Mouse (Mus musculus) liver, embryonic 11.5 days (tissue): ENCODE results near the gene Kcnq2. TPM values are rescaled to one million over a fixed set of nuclear protein-coding genes. Genes with fewer than 3 reads are reported as not detected.

Source experiments
- ATAC-seq: fragments of 200-750 bp; cut with Nextera tagmentation; replicated peaks from 2 replicates; pipeline ENCODE4 v1.8.0; 2017; ENCODE audit warnings: moderate number of reproducible peaks, mild to moderate bottlenecking, moderate TSS enrichment, moderate library complexity; ENCODE audit not compliant: low FRiP score
- DNase-seq: peaks from one replicate; pipeline ENCODE4 v3.0.0-alpha.2; 2017; ENCODE audit warnings: low spot score
- H3K27ac ChIP-seq: fragments of 300-500 bp; sonication (generic); 2 replicates; pipeline ENCODE4 v1.5.1; 2014; ENCODE audit warnings: mild to moderate bottlenecking, low read depth, low read length, control low read depth
- H3K27me3 ChIP-seq: fragments of 300-500 bp; sonication (generic); replicated peaks from 2 replicates; pipeline ENCODE4 v1.6.1; 2014; ENCODE audit warnings: low read length, mixed read lengths; ENCODE audit not compliant: control insufficient read depth, insufficient read depth
- H3K36me3 ChIP-seq: fragments of 300-500 bp; sonication (generic); 2 replicates; pipeline ENCODE4 v1.6.1; 2014; ENCODE audit warnings: mild to moderate bottlenecking, low read length, moderate library complexity, mixed read lengths; ENCODE audit not compliant: control insufficient read depth, insufficient read depth
- H3K4me1 ChIP-seq: fragments of 300-500 bp; sonication (generic); replicated peaks from 2 replicates; pipeline ENCODE4 v1.6.1; 2014; ENCODE audit warnings: low read length, mixed read lengths; ENCODE audit not compliant: control insufficient read depth, insufficient read depth
- H3K4me2 ChIP-seq: fragments of 300-500 bp; sonication (generic); 2 replicates; pipeline ENCODE4 v1.6.1; 2014; ENCODE audit warnings: mild to moderate bottlenecking, control low read depth, moderate library complexity
- H3K4me3 ChIP-seq: fragments of 300-500 bp; sonication (generic); 2 replicates; pipeline ENCODE4 v1.5.1; 2014; ENCODE audit warnings: low read depth, low read length, control low read depth
- H3K9ac ChIP-seq: fragments of 300-500 bp; sonication (generic); 2 replicates; pipeline ENCODE4 v1.6.1; 2014; ENCODE audit warnings: low read depth, low read length, control low read depth
- H3K9me3 ChIP-seq: fragments of 300-500 bp; sonication (generic); 2 replicates; pipeline ENCODE4 v1.6.1; 2016; ENCODE audit warnings: low read length, inconsistent platforms, mixed read lengths; ENCODE audit not compliant: control insufficient read depth
- WGBS: fragments of 180-500 bp; shearing (Covaris S2); extraction: QIAGEN DNeasy Blood & Tissue Kit; methylation state at CpG from one replicate; pipeline ENCODE4 v1.1.7; 2014; 5-methylcytosine and 5-hydroxymethylcytosine counted together
- polyA plus RNA-seq: library from polyadenylated mRNA; unstranded; fragments of >200 nt; fragmentation: Nextera tagmentation; extraction: Ambion mirVana; gene quantifications from 2 replicates; pipeline ENCODE4 v1.2.1, GENCODE M21; 2014

The Kcnq2 gene
- polyA plus RNA-seq, 1 experiment from 2014 or later, result 0.15 TPM

GRCm38 (mm10) chr2:181052171-181052570 lies 82.9 kb downstream of the Kcnq2 start:
- ATAC-seq, result no peak
- WGBS, result 75% methylated on average over 1 of the region's 1 CpGs
- H3K27me3 ChIP-seq, result no peaks in the 10 kb centered on the region

GRCm38 (mm10) chr2:181048986-181049385 lies 86.1 kb downstream of the Kcnq2 start:
- no peak for DNase-seq
- Histone ChIP-seq H3K4me3 (no peak overlapping the region), H3K27me3 (no peaks in the 10 kb centered on the region), H3K4me2 (no peak overlapping the region), H3K27ac (no peak overlapping the region), H3K4me1 (no peaks in the 10 kb centered on the region), H3K36me3 (no peaks in the 10 kb centered on the region), H3K9me3 (no peaks in the 10 kb centered on the region), H3K9ac (no peak overlapping the region)
- no peak for ATAC-seq
- 67% methylated on average over 9 of the region's 9 CpGs for WGBS

More at GRCm38 (mm10) chr2:181052171-181052570, 82.9 kb downstream of the Kcnq2 start:
- no peak for DNase-seq
- H3K9ac ChIP-seq, result no peak overlapping the region
- H3K4me1 ChIP-seq, result no peaks in the 10 kb centered on the region
- H3K4me3 ChIP-seq, result no peak overlapping the region
- no peak overlapping the region for H3K27ac ChIP-seq
- H3K36me3 ChIP-seq, result no peaks in the 10 kb centered on the region
- H3K4me2 ChIP-seq, result no peak overlapping the region
- no peaks in the 10 kb centered on the region for H3K9me3 ChIP-seq

DNA sequence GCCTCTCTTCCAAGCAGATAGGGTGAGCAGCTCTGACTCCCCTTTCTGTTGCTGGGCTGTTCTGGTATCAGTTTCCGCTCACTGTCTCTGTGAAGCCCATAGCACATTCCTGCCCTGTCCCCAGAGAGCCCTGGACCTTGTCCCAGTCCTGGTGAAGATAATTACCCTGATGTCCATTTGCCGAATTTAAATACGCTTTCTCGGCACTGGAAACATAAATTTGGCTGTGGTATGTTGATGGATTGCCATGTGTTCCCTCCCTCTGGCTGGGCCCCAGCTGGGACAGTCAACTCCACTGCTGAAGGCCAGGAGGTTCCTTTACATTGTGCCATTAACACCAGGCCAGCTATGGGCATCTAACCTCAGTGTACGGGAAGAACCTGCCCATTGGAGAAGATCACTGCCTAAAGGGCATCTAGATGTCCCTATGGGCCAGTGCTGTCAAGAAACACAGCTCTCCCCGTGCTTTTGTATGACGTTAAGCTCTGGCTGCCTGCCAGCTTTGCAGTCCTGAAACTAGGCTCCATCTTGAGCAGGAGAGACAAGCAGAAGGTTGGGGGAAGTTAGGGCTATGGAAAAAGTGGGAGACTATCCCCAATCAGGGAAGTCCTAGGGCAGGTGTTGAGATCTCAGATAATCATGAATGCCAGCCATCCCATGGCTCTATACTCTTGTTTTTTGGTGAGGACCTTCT lies 86.7 kb downstream of the Kcnq2 start:
- Histone ChIP-seq H3K27me3 (no peaks in the 10 kb centered on the region), H3K27ac (no peak overlapping the region)

DNA sequence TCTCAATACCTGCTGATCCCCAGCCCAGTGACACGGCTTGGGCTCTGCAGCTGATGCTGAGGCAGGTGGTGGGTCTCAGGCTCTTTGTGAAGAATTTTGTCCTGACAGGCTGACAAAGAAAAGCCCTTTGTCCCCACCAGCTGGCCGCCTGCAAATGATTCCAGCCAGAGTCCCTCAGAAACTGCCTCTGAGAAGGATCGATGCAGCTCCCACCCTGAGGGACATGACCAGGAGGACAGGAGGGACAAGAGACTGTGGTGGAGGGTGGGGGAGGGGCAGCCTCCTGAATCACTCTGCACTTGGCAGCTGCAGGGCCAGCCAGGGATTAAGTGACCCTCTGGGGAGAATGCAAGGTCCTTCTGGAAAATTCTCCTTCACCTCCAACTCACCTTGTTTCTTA lies 91.1 kb downstream of the Kcnq2 start:
- 28% methylated on average over 3 of the region's 3 CpGs for WGBS
- no peak for DNase-seq
- no peak overlapping the region for H3K27ac ChIP-seq
- ATAC-seq, result no peak
- H3K4me2 ChIP-seq, result no peak overlapping the region
- H3K9me3 ChIP-seq, result no peaks in the 10 kb centered on the region
- H3K4me3 ChIP-seq, result no peak overlapping the region
- H3K27me3 ChIP-seq, result peaks cover 31% of the 10 kb centered on the region
- no peaks in the 10 kb centered on the region for H3K4me1 ChIP-seq
- H3K9ac ChIP-seq, result no peak overlapping the region
- no peaks in the 10 kb centered on the region for H3K36me3 ChIP-seq

More for the DNA sequence above, 86.7 kb downstream of the Kcnq2 start:
- Histone ChIP-seq H3K4me2 (no peak overlapping the region), H3K4me1 (no peaks in the 10 kb centered on the region), H3K9ac (no peak overlapping the region), H3K36me3 (no peaks in the 10 kb centered on the region), H3K9me3 (no peaks in the 10 kb centered on the region), H3K4me3 (no peak overlapping the region)
- ATAC-seq (no peak), DNase-seq (no peak)
- WGBS, result 70% methylated on average over 7 of the region's 7 CpGs

GRCm38 (mm10) chr2:181043437-181043836 lies 91.7 kb downstream of the Kcnq2 start, which contains the start of gene Chrna4:
Chrna4 (minus strand) TSS chr2:181043546.
- Histone ChIP-seq H3K9ac (no peak within 1 kb of the TSS), H3K27ac (no peak within 1 kb of the TSS), H3K4me2 (no peak within 1 kb of the TSS), H3K4me1 (no peaks in the 10 kb centered on the region), H3K36me3 (no peaks in the 10 kb centered on the region), H3K27me3 (peaks cover 37% of the 10 kb centered on the region), H3K9me3 (no peaks in the 10 kb centered on the region), H3K4me3 (no peak within 1 kb of the TSS)
- DNase-seq (no peak), ATAC-seq (no peak)
- WGBS, result 55% methylated on average over 3 of the region's 3 CpGs

DNA sequence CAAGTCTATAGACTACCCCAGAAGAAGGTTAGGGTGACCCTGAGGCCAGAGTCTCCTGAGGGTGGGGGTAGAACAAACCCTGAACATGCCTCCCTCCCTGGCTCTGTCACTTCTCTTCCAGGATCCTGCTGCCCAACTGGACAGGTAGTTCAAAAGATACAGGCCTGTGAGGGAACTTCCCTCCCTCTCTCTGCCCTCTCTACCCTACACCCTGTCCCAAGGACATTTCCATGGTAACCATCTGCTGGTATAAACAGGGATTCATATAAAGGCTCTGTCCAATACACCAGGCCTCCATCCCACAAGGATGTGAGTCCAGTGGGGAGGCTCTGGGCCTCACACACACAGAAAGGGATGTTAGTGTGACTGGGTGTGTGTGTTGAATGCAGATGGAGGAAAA lies 92.7 kb downstream of the Kcnq2 start:
- Histone ChIP-seq H3K4me1 (no peaks in the 10 kb centered on the region), H3K9me3 (no peaks in the 10 kb centered on the region), H3K4me3 (no peak overlapping the region), H3K36me3 (no peaks in the 10 kb centered on the region), H3K27ac (no peak overlapping the region), H3K27me3 (peaks cover 48% of the 10 kb centered on the region), H3K4me2 (no peak overlapping the region), H3K9ac (no peak overlapping the region)
- no peak for ATAC-seq
- DNase-seq, result no peak

GRCm38 (mm10) chr2:181041941-181042340 lies 93.2 kb downstream of the Kcnq2 start:
- Histone ChIP-seq H3K9me3 (no peaks in the 10 kb centered on the region), H3K9ac (no peak overlapping the region), H3K27me3 (peaks cover 52% of the 10 kb centered on the region), H3K4me2 (no peak overlapping the region), H3K36me3 (no peaks in the 10 kb centered on the region), H3K4me1 (no peaks in the 10 kb centered on the region), H3K4me3 (no peak overlapping the region), H3K27ac (no peak overlapping the region)
- no peak for ATAC-seq
- WGBS, result 17% methylated on average over 7 of the region's 7 CpGs
- no peak for DNase-seq

GRCm38 (mm10) chr2:181039356-181039680 lies 95.8 kb downstream of the Kcnq2 start:
- DNase-seq, result no peak
- H3K4me3 ChIP-seq, result peak overlapping the region; percentile 50
- ATAC-seq, result no peak
- no peaks in the 10 kb centered on the region for H3K36me3 ChIP-seq
- H3K9ac ChIP-seq, result no peak overlapping the region
- no peaks in the 10 kb centered on the region for H3K4me1 ChIP-seq
- H3K4me2 ChIP-seq, result peak overlapping the region; percentile 71
- H3K27ac ChIP-seq, result no peak overlapping the region
- no peaks in the 10 kb centered on the region for H3K9me3 ChIP-seq
- 2% methylated on average over 16 of the region's 16 CpGs for WGBS
- peaks cover 64% of the 10 kb centered on the region for H3K27me3 ChIP-seq

DNA sequence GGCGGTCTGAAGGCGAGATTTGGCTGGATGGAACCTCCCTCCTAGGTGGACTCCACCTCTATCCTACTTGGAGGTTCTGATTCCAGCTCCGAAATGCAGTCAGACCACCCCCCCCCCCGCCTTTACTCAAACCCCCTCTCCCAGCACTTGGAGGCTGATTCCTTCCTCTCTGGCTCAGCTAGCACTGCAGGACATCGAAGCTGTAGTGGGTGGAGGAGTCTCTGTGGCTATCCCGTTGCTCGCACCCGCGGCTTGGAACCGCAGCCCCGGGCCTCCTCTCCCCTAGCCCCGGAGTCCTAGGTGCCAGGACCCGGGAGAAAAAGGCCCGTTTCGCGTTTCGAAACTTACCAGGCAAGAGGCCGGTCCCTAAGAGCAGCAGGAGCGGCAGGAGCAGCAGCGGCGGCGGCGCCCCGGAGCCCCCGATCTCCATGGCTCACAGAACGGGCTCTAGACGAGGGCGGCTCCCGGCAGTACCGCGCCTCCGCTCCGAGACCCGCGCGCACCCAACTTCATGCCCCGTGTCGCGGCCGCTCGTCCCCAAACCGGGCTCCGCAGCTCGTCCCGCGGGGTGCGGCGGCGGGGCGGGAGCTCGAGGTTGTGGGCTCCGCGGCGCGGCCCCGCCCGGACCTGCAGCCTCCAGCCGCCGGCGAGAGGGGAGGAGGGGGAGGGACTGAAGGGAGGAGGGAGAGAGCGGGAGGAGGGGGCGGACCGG lies 96.3 kb downstream of the Kcnq2 start:
- no peaks in the 10 kb centered on the region for H3K36me3 ChIP-seq
- ATAC-seq (no peak), DNase-seq (peak; percentile 50)
- H3K4me1 ChIP-seq, result no peaks in the 10 kb centered on the region
- WGBS, result 2% methylated on average over 52 of the region's 63 CpGs
- H3K9ac ChIP-seq, result no peak overlapping the region; the same call in 1 of the 2 replicates
- H3K9me3 ChIP-seq, result no peaks in the 10 kb centered on the region
- peaks cover 65% of the 10 kb centered on the region for H3K27me3 ChIP-seq
- H3K4me3 ChIP-seq, result peak overlapping the region; percentile 50
- H3K27ac ChIP-seq, result no peak overlapping the region
- peak overlapping the region; percentile 71 for H3K4me2 ChIP-seq
